Mouse (Mus musculus) CD4-positive, CD25-positive, alpha-beta regulatory T cell, adult 4 months (primary cell): ENCODE results near the gene Adgrl2. TPM values are rescaled to one million over a fixed set of nuclear protein-coding genes. Genes with fewer than 3 reads are reported as not detected.

ENCODE experiments used
- ATAC-seq: one replicate; pipeline ENCODE4 v1.8.0; 2017
- polyA plus RNA-seq, 2 experiments: library from polyadenylated mRNA; unstranded; fragments of 100-300 nt; shearing (Covaris generic); gene quantifications; one replicate each; pipeline ENCODE4 v1.2.1; 2017

Adgrl2 gene
- polyA plus RNA-seq, 2 experiments from 2014 or later = not detected

DNA sequence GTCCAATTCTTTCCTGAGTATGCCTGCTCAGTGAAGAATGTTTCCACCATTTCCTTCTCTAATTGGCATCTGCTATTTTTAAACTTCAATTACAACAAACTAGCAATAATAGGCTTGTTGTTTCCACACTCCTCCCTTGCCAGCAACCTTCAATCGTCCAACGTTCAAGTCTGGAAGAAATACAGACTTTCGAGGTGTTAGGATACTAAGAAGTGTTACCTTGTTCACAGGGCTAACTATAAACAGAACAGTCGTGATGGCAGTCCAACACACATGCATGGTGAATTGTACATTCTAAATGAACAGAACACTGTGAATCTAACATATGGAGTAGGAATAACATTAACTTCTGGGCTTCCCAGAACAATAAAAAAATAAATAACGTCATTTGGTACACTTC lies 117.8 kb downstream of the Adgrl2 start:
- no peak for ATAC-seq

DNA sequence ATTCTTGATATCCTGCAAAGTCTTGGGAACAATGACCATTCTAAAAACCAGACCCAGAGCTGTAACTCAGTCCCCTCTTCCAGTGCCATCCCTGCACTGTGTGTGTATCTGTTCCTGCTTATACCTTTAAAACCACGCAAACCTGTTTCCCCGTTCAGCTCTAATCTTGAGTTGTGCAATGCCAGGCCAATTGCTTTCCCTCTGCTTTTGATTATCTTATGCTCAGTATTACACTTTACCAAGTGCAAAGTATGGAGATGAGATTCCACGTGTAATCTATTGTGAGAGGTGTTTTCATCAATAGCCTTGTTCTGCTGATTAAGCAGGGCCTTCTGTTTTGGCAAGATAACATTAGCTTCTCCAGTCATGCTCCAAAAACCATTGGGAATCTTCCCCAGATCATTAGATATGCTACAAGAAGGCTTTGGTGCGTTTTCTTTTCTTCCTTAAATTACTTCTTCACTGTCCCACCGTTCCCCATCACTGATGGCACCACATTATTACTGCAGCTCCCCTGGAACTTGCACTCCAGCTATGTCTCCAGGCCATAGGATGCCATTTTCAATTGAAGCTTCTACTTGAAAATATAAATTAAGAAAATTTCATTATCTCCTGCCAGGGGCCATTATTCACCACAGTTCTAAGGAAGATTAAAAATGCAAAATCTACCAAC lies 118.4 kb downstream of the Adgrl2 start:
- ATAC-seq = no peak

DNA sequence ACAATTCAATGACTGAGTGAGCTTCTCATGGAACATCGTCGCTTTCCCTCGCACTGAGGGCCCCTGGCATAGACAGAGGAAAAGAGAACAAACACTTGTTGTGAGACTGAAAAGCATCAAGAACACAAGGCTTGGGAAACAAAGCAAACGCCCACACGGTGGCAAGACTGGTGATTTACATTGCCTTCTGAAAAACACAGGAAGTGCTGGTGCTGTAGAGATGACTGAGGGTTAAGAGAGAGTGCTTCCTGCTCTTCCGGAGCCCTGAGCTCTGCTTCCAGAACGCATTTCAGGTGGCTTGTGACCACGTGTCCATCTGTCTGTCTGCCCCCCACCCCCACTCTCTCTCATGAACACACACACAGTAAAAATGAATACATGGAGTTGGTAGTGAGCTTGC lies 122.7 kb downstream of the Adgrl2 start:
- peak; percentile 80 for ATAC-seq

DNA sequence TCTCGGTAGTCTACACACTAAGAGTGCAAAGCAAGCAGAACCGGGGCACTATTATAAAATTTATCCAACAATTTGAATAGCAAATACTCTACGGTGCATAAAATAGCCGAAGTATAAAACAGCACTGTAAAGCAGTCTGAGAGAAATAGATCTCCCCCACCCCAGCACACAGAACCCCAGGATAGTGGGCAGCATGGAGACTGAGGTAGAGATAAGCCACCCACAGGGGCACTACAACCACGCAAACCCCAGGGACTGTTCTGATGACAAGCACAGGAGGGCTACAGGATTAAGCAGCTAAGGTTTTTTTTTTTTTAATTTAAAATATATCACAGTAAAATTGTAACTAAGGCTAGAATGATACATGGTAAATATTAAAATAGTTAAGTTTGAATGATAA lies 123.7 kb downstream of the Adgrl2 start:
- ATAC-seq = no peak

DNA sequence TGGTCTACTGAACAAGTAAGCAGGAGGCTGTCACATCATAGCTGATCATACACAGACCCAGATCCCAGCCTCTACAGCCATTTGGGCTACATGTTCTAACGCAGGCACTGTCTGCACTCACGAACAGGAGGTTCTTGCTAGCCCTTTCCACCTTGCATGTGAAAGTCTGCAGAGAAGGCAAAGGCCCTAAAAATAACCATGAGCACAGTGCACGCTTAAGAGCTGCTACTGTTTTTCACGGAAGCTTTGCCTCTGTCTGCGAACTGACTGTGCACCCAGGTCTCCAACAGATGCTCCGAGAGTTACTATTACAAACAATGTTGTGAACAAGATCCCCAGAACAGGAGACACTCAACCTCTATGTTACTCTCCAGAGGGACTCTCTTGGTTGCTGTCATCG lies 124.3 kb downstream of the Adgrl2 start:
- no peak for ATAC-seq

DNA sequence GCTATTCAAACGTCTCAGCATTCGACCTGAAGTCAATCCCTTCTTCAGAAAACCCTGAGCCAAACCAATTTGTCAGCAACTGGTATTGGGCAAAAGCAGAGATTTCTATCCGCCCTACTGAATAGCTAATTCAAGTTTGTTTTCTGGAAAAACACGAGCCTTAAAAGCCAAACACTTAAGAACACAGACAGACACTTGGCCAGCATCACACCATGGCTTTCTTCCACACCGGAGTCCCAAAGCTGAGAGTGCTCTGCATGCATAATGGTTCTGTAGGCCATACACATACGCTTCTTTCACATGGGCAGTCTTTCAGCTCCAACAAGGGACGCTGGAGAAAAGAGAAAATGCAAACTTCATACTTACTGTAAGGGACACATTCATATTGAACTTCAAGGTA lies 125.1 kb downstream of the Adgrl2 start:
- no peak for ATAC-seq

DNA sequence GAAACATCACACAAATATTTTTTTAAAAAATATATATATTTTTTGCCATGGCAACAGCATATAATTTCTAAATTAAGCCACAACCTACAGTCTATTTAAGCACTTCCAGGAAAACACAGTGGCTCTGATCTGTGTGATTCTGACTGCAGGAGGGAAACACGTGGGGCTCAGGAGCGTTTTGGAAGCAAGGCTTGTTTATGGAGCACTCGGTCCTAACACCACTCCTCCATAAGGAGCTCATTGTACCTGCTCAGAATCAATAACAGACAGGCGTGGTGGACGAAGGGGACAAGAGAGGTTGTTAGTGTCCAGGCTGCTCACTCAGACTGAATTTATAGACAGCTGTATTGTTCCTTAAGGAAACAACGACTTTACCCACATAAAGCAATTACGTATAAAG lies 128.5 kb downstream of the Adgrl2 start:
- ATAC-seq = no peak

DNA sequence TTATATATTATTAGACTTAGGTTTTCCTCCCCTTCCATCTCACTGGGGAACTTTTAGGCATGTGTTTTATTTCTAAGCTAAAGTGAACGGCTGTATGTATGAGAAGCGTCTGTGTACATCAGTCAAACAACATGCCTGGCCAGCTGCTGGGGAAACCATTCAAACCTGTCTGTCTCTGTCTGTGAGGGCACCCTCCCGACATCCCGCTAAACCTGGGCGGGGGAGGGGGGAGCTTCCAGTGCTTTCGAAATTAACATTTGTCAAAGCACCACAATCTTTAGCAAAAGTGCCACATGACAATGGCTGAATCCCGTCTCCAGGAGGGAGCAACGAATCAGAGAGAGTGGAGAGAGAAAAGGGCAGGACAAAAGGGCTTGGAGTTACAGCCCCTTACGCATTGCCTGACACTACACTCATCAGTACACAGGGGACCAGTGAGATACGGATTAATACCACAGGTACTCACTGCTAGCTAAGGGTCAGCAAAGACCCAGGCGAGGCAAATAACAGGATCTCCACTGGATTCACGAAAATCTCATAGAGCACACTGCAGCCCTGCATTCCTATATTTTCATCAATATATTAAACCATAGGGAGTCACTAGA lies 135.9 kb downstream of the Adgrl2 start:
- ATAC-seq = no peak

DNA sequence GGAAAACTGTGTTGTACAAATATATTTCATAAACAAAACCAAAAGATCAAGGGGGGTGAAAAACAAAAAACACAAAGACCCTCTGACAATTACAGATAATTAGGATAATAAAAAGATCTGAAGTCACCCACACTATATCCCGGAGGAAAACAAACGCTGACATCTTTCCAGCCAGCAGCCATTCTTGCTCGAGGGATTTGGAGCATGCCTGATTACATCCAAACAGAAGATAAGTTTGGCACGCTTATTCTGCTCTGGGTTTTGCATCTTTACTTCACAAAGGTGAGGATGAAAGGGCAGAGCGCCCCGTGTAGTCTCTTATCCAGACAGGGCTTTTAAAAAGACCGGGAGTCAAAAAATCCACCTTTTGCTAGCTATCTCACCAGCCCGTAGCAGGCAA lies 137.0 kb downstream of the Adgrl2 start:
- ATAC-seq = no peak

DNA sequence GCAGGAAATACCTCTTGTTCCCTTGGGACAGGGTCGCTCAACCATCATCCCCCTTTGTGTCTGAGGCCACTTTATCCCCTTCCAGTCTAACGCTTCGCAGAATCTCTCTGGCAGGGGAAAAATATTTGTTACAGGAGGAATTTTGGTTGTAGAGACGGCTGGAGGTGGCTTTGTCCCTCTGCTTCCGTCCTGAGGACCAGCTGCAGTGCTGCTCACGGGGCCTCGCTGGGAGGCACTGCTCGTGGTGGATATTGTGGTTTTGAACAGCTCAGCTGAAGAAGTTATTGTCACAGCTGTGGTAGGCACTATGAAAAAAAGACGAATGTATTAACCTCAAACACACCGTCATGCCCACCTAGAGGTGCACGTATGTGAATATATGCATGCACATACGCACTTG lies 137.8 kb downstream of the Adgrl2 start:
- peak; percentile 45 for ATAC-seq

DNA sequence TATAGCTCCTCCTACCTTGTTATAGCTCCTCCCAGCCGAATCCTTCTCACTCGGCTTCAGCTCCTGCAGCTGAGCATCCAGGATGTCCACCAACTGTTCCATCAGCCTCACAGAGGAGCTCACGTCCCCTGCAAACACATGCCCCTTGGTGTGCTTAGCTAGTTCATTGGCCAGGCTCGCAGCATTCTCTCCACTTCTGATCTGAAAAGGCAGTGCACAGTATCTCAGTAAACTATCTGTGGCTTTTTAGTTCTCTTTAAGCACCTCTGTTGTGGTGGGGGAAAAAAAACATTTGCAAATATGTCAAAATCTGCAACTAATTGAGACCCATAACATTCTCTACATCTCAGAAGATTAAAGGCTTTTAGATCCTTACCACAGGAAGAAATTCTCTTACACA lies 139.5 kb downstream of the Adgrl2 start:
- ATAC-seq = peak; percentile 32

DNA sequence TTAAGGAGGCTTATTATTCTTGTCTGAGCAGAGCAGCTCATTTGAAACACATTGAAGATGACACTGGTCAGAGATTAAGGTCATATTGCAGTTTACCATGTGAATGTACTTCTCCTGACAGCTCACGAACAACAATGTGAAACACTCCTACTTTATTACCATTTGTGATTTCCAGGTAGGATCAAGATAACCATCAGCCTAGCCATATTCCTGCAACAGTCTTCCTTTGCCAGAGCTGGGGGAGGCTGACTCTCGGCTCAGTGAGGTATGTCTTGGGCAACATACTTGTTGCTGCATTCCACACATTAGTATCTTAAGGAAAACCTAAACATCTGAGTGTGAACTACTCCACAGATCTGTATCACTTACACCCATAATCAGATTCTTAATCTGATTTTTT lies 142.0 kb downstream of the Adgrl2 start:
- ATAC-seq = no peak

DNA sequence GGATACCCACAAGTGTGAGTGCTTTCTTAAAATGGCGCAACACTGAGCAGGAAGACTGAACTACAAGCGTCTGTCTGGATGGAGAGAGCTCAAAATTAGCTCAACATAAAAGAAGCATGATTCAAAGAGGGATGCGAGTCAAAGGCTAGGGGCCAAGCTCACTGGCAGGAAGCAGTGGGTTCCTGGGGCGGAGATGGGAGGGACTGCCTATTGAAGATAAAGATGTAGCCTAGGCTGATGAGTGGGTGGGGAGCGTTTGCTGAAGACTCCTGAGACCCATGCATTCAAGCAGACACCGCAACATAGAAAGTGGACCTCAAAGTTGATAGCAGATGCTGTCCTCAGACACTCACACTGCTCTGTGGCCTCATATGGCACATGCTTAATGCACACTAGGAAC lies 146.2 kb downstream of the Adgrl2 start:
- no peak for ATAC-seq

DNA sequence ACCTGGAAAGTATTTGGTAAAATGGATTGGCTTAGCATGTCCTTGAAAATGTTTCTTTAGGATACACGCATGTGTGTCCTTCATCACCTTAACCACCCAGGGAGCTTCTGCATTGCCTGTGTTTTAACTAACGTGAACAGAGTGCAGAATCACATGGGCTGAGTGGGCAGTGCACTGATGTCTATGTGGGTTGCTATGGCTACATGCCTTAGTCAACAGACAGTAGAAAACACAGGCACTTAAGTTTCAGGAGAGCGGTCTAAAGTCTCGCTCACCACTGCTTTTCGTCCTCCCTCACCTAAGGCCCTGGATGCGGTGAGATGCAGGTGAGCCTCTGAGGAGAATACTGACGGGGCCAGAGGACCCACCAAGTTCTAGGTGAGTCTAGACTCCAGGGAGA lies 147.8 kb downstream of the Adgrl2 start:
- no peak for ATAC-seq

DNA sequence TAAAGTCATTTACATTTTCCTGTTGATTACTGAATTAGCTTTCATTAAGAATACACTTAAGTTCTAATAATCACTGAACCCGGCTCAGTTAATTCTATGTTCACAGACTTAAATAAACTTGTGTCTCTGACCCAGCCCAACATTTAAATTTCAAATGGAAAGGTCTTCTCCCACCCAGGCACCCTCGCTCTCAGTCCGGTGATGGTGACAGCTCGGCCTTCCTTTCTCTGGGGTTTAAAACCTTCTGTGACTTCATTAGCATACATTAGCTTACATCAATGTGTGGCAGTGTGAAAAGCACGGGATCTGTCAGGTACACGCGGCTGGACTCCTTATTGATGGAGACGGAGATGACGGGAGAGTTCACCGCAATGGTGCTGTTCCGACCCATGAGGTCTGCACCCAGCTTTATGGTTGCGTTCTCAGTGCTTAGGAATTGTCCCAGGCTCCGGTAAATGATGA lies 151.5 kb downstream of the Adgrl2 start:
- ATAC-seq = no peak

DNA sequence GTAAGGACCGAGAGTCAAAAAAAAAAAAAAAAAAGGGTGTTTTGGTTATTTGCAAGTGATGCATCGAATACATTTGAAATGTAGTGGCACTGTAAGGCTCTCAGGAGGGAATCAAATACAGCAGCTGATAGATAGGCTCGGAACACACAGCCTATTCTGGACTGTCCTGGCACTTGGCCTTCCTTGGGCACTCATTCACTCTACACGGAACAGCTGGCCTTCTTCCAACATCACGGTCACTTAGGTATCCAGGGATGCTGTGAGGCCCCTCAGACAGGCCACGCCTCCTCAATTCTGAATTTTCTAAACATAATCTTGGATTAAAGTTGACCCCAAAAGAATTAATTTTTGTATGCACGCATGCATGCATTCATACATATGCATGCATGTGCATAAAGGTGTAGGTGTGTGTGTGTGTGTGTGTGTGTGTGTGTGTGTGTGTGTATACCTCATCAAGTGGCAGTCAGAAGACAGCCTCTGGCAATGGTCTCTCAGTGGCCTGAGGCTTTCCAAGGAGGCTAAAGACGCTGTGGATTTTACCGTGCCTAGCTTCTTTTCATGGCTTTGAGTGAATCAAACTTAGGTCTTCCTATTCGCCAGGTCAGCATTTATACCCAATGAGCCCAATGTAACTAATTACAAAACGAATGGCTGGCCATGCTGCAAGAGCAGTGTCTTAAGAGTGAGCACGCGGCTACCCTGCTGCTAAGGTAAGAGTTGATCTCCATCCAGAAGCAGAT lies 152.1 kb downstream of the Adgrl2 start:
- no peak for ATAC-seq

DNA sequence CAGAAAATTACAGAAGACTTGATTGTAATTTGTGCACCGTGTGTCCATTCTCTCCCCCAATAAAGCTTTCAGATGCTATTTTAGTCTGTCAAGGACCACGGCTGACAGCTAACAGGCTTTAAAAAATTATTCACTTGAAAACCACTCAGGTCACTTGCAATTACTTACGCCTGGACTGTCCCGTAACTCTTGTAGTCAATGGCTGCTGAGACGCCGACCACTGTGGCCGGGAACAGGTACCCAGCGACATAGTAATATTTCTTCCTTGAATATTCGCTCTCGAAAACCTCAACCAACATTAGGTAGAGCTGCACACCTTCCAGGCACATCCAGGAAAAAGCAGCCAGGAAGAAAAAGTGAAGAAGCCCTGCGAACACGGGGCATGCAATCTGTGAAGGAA lies 155.2 kb downstream of the Adgrl2 start:
- ATAC-seq = no peak

DNA sequence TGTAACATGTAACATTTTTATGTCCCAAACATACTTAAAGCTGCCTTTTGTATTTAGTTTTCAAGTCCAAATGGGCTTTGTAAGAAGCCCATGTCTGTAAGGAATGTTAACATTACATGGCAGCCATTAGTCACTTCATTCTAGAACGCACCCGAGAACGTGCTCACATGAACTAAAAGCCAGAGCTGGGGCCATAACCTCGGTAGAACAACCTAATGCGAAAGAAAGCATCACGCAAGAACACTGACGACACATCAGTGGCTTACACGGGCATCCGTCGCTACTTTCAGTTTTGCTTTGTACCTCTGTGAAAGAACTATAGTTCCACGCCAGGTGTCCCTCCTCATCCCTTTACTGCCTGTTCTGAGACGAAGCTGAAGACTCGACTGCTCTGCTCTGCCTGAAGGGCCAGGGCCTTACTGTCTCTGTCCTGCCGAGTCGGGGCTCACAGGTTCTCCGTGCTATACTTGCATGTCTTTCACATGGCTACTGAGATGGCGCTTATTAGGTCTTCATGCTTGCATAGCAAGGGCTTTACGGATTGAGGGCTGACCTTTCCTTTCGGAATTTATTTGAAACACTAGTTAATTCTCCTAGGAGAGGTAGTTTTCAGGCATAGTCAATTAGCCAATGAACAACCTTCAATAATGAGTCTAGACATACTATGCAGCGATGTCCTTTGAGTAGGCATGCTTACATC lies 157.1 kb downstream of the Adgrl2 start:
- no peak for ATAC-seq

DNA sequence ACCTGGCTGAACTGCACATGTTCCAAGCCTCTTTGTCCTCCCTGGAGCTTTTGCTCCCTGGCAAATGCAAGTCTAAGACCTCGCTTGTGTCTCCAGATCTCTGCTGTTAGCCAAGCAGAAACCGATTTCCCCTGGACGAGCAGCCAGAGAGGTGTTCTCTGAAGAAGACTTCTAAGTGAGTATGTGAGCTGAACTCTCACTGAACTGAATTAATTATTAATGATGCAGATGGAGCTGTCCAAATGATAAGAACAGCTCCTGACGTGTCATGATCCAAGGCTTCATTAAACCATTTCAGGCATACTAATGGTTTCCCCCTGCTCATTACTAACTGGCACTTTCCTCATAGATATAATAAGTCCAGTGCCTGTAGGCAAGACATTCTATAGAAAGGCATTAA lies 158.4 kb downstream of the Adgrl2 start:
- no peak for ATAC-seq

DNA sequence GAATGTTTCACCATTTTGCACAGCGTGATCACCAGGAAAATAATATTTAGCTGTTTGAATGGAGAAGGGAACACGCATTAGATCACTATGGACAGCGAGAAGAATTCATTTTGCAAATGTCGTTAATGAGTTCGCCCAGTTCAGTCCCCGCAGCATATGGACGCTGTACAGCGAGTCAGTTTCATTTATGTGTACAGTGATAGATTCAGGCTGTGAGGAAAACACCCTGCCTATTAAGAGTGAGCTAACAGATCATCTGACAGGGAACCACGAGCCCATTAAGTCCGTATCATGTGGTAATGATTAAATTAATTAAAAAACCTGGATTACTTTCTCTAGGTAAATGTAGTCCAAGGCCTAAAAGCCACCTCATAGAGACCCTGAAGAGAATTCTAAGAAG lies 161.8 kb downstream of the Adgrl2 start:
- no peak for ATAC-seq

DNA sequence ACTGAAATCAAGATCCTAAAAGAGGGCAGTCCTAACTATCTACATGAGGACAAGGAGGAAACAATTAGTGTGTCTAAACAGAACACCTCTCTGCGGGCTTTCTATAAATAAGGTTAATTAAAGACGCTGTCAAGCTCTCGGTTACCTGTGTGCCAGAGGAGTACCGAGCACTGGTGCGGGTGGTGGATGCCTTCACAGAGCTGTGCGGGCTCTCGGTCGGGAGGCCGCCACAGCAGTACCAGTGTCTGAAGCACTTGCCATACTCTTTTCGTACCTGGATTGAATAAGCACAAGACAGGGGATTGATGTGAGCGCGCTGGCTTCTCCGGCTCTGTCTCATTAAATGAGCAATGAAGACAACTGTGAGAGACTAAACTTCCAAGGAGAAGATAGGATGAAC lies 166.8 kb downstream of the Adgrl2 start:
- no peak for ATAC-seq

DNA sequence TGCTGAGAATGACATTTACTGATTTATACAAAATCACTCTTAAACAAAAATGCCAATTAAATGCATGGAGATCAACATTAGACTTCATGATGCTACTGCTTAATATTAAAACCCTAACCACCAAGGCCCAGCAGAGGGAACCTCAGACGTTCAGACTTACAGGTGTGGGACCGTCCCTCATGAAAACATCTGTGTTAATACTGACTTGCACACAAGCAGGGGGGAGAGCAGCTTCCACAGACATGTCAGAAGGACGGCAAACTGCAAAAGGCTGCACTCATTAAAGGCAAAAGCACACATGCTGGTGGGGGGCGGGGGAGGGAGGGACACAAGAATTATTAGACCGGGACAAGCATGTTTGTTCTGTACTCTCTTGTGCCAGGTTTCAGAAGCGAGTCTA lies 168.7 kb downstream of the Adgrl2 start:
- ATAC-seq = no peak

DNA sequence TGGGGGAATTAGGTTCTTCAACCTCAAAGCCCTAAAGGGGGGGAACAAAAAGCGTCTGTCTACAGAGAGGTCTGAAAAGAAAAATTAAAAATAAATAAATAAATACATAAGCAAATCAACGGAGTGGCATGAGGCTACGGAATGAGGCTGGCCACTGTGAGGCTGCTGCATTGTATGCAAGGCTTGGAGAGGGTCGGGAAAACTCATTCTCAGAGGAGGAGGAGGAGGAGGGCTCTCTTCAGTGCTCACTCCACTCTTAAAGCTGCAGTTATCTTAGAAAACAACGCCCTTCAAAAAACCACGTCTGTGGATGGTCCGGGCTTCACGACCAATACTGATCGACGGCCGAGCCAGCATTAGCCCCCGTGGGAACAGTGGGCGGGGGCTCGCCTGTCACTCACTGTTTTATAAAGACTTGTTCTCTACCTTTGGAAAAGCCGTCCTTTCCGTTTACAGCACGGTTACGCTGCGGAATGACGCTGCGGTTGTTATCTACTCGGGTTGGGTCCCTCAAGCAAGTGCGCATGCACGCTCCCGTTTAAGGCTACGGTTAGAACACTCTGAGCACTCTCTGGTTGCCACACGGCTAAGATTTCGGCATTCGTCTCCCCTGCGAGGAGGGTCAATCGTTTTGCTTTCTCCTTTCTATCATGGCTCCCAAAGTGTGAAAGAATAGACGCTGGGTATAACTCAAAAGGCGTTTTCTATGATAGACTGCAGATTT lies 170.9 kb downstream of the Adgrl2 start:
- ATAC-seq = no peak
